Mouse (Mus musculus): ENCODE measurements around the gene Etv4.

DNA sequence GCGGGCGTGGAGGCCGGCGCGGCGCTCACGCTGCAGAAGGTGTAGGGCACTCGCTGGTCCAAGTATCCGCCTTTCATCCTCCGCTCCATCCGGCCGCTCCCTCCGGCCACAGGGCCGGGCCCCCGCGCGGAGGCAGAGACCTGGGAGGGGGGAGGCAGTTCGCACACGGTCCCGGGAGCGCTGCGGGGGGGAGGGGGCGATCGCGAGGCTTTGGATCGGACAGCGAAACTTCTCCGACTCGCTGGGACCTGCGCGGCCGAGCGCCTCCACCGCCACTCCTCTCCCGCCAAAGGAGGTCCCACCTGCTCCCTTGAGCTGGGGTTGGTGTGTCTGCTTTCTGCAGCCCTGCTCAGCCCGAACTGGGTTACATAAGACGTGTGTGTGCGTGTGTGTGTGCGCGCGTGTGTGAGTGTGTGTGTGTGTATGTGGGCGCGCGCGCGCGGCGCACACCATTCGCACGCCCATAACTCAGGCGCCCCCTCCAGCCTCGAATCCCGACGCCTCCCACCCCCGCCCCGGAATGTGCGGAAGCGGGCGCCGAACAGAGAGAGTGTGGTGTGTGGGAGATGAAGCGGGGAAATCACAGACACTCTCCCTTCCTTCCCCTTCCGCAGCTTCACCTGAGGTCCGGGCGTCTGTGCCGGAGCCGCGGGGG lies 556 bp downstream of the Etv4 start:
- no peak for TF ChIP-seq CTCF (IDR thresholded peaks at IDR 0.05; ENCODE audit: control insufficient read depth, insufficient read depth, low read length)
- no peak for TF ChIP-seq POLR2A (IDR thresholded peaks at IDR 0.05; ENCODE audit: borderline replicate concordance, control insufficient read depth, low read depth, low read length)

Data from bone marrow, adult 2 months (tissue).